Mouse (Mus musculus) lung, embryonic 15.5 days (tissue): ENCODE measurements around the gene Trpm8. TPM values are rescaled to one million over a fixed set of nuclear protein-coding genes. Genes with fewer than 3 reads are reported as not detected.

Source experiments
- ATAC-seq: fragments of 200-750 bp; cut with Nextera tagmentation; 2 replicates; pipeline ENCODE4 v1.8.0; 2017; ENCODE audit warnings: moderate number of reproducible peaks, borderline replicate concordance; ENCODE audit not compliant: low FRiP score, low TSS enrichment; ENCODE audit errors: extremely low read depth
- H3K27ac ChIP-seq: fragments of 300-500 bp; sonication (generic); 2 replicates; pipeline ENCODE4 v1.5.1; 2015; ENCODE audit warnings: moderate library complexity, mild to moderate bottlenecking, inconsistent platforms
- H3K27me3 ChIP-seq: fragments of 300-500 bp; sonication (generic); 2 replicates; pipeline ENCODE4 v1.6.1; 2015; ENCODE audit warnings: inconsistent platforms
- H3K36me3 ChIP-seq: fragments of 300-500 bp; sonication (generic); 2 replicates; pipeline ENCODE4 v1.6.1; 2015; ENCODE audit warnings: inconsistent platforms
- H3K4me1 ChIP-seq: fragments of 300-500 bp; sonication (generic); 2 replicates; pipeline ENCODE4 v1.6.1; 2015; ENCODE audit warnings: inconsistent platforms
- H3K4me2 ChIP-seq: fragments of 300-500 bp; sonication (generic); 2 replicates; pipeline ENCODE4 v1.6.1; 2015; ENCODE audit warnings: inconsistent platforms, mild to moderate bottlenecking, moderate library complexity
- H3K4me3 ChIP-seq: fragments of 300-500 bp; sonication (generic); 2 replicates; pipeline ENCODE4 v1.5.1; 2015; ENCODE audit warnings: mild to moderate bottlenecking, inconsistent platforms
- H3K9ac ChIP-seq: fragments of 300-500 bp; sonication (generic); 2 replicates; pipeline ENCODE4 v1.6.1; 2015; ENCODE audit warnings: inconsistent platforms
- H3K9me3 ChIP-seq: fragments of 300-500 bp; sonication (generic); 2 replicates; pipeline ENCODE4 v1.6.1; 2016; ENCODE audit warnings: inconsistent platforms
- WGBS: fragments of 180-500 bp; shearing (Covaris S2); methylation state at CpG from one replicate; pipeline ENCODE4 v1.1.7; 2015; 5-methylcytosine and 5-hydroxymethylcytosine counted together
- polyA plus RNA-seq: library from polyadenylated mRNA; unstranded; fragments of >200 nt; fragmentation: Nextera tagmentation; extraction: Ambion mirVana; gene quantifications from 2 replicates; pipeline ENCODE4 v1.2.1, GENCODE M21; 2015

Gene Trpm8
- 0.04 and 0.10 TPM in 2 replicates for polyA plus RNA-seq

DNA sequence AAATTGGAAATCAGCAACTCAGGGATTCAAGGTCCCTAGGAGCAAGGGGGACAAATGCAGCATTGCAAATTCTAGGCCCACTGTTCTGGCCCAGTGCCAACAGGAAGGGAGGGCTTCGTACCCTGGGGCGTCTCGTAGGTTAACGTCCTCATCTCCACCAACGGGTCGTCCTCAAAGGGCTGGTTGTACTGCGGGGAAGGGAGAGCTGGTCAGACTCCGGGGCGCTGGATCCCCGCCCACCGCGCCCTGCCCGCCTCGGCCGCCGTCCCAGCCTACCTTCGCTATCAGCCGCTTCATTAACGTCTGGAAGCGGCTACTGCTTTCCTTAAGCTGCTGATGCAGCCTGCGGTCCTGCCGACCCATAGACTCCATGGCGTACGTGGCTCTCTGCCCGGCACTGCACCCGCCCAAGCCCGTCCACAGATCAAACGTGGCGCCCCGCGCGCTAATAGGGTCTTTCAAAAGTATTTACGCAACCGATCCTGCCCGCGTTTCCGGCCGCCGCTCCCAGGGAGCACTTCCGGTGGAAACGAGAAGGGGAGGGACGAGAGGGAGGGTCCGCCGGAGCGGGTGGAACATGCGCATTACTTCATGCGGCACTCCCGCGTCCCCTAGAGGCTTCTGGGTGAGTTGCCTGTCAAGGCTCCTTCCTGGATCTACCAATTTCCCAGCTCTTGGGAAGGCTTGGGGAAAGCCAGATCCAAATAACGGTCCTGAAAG lies at the start of gene Trpm8, which contains the start of gene Hjurp:
TSS of gene Trpm8 (plus strand) at position 564 of the 720 bp plus-strand sequence.
TSS of gene Hjurp (minus strand) at position 536 of the 720 bp plus-strand sequence.
- Histone ChIP-seq H3K4me3 (peak within 1 kb of the TSS; percentile 47), H3K27me3 (no peaks in the 10 kb centered on the region), H3K9ac (peak within 1 kb of the TSS; percentile 70), H3K9me3 (no peaks in the 10 kb centered on the region; the same call in 1 of the 2 replicates), H3K27ac (peak within 1 kb of the TSS; percentile 83), H3K36me3 (peaks cover 35% of the 10 kb centered on the region), H3K4me1 (peaks cover 23% of the 10 kb centered on the region), H3K4me2 (peak within 1 kb of the TSS; percentile 57)
- under 1% methylated on average over 50 of the region's 50 CpGs for WGBS
- peak; percentile 96 for ATAC-seq

DNA sequence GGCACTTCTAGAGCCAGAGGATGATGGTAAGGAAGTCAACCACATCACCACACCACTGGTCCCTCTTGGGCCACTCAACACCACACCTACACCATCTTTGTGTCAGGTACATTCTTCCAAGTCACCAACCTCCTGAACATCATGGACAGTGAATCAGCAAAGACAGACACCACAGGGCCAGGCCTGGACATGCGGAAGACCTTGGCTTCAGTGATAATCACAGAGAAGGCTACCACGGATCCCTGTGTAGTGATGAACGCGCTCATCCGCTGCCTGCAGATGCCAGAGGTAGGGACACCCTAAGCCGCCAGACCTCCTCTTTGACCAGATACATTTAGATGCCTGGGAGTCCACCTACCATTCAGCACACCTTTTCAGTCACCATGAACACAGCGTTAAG lies 49.3 kb upstream of the Trpm8 start:
- no peak overlapping the region for H3K4me2 ChIP-seq
- no peaks in the 10 kb centered on the region for H3K4me1 ChIP-seq
- H3K4me3 ChIP-seq: no peak overlapping the region
- no peaks in the 10 kb centered on the region for H3K27me3 ChIP-seq
- ATAC-seq: 0 out of 2 replicates have a peak, but pooled peaks have one; percentile 4
- 69% methylated on average over 7 of the region's 7 CpGs for WGBS
- H3K9ac ChIP-seq: no peak overlapping the region
- H3K9me3 ChIP-seq: peaks cover 33% of the 10 kb centered on the region; the same call in 1 of the 2 replicates
- H3K36me3 ChIP-seq: no peaks in the 10 kb centered on the region
- no peak overlapping the region for H3K27ac ChIP-seq

DNA sequence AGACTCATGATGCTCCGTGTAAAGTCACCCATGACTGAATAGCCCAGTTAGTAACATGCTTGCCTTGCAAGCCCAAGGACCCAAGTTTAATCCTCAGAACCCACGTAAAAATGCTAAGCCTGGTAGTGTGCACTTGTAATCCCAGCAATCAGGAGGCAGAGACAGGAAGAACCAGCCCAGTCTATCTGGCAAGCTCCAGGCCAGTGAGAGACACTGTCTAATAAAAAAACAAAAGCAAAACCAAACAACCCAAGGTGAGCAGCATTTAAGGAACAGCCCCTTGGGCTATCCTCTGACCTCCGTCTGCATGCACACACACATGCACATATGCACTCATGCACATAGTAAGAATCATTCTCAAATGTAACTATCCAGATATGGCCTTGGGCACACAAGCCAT lies 47.9 kb upstream of the Trpm8 start:
- Histone ChIP-seq H3K4me2 (no peak overlapping the region), H3K27ac (no peak overlapping the region), H3K9me3 (peaks cover 39% of the 10 kb centered on the region; the same call in 1 of the 2 replicates), H3K36me3 (no peaks in the 10 kb centered on the region), H3K4me1 (no peaks in the 10 kb centered on the region), H3K27me3 (no peaks in the 10 kb centered on the region), H3K9ac (no peak overlapping the region), H3K4me3 (no peak overlapping the region)
- WGBS: 74% methylated on average over 3 of the region's 3 CpGs
- ATAC-seq: no peak

DNA sequence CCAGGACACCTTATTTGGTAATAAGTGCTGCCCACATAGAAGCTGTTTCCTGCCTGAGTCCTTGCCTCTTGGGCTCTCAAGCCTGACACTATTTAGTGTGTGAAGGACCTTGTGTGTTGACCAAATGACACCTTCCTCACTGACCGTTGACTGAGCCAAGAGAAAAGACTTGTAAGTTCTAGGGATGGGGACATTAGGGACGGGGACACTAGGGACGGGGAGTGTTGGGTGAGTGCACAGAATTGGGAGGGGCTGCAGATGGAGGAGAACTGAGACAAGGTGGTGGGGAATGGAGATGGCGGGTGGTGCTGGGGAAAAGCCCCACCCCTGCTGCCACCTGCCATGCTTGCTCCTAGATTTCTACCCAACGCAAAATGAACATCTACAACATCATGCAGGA lies 47.5 kb upstream of the Trpm8 start:
- H3K27ac ChIP-seq: no peak overlapping the region
- H3K9me3 ChIP-seq: peaks cover 41% of the 10 kb centered on the region; the same call in 1 of the 2 replicates
- no peaks in the 10 kb centered on the region for H3K4me1 ChIP-seq
- no peak overlapping the region for H3K4me2 ChIP-seq
- H3K27me3 ChIP-seq: no peaks in the 10 kb centered on the region
- H3K9ac ChIP-seq: no peak overlapping the region
- ATAC-seq: no peak
- H3K36me3 ChIP-seq: no peaks in the 10 kb centered on the region
- 77% methylated on average over 5 of the region's 5 CpGs for WGBS
- H3K4me3 ChIP-seq: no peak overlapping the region

DNA sequence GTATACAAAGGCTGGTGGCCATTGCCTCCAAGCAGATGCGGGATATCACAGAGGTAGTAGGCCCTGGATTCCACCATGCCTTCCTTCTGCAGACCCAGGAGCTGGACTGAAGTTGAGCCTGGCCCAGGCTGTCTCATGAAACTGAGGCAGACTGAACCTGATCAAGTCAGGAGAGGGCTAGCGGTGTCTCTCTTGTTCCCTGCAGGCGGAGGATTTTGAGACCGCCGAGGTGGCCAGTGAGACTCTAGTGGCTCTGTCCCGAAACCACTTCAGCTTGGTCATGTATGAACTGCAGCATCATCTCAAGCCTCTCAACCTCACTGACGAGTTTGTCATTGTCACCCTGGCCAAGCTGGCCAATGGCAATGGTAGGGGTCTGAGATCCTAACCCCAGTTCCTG lies 47.0 kb upstream of the Trpm8 start:
- Histone ChIP-seq H3K4me3 (no peak overlapping the region), H3K27me3 (no peaks in the 10 kb centered on the region), H3K4me1 (no peaks in the 10 kb centered on the region), H3K36me3 (no peaks in the 10 kb centered on the region), H3K9ac (no peak overlapping the region), H3K27ac (no peak overlapping the region), H3K4me2 (no peak overlapping the region), H3K9me3 (peaks cover 43% of the 10 kb centered on the region; the same call in 1 of the 2 replicates)
- no peak for ATAC-seq
- WGBS: 68% methylated on average over 7 of the region's 7 CpGs

GRCm38 (mm10) chr1:88230981-88231802 lies 46.3 kb upstream of the Trpm8 start:
- no peaks in the 10 kb centered on the region for H3K4me1 ChIP-seq
- H3K9me3 ChIP-seq: peaks cover 42% of the 10 kb centered on the region; the same call in 1 of the 2 replicates
- no peaks in the 10 kb centered on the region for H3K36me3 ChIP-seq
- no peak for ATAC-seq
- H3K27me3 ChIP-seq: no peaks in the 10 kb centered on the region
- no peak overlapping the region for H3K4me2 ChIP-seq
- no peak overlapping the region for H3K4me3 ChIP-seq
- no peak overlapping the region for H3K27ac ChIP-seq
- WGBS: 70% methylated on average over 6 of the region's 6 CpGs
- no peak overlapping the region for H3K9ac ChIP-seq

- no peak overlapping the region for H3K9ac ChIP-seq
- H3K27me3 ChIP-seq: no peaks in the 10 kb centered on the region
- no peak for ATAC-seq
- no peaks in the 10 kb centered on the region for H3K36me3 ChIP-seq
- H3K4me1 ChIP-seq: no peaks in the 10 kb centered on the region
- H3K27ac ChIP-seq: no peak overlapping the region
- H3K9me3 ChIP-seq: peaks cover 34% of the 10 kb centered on the region; the same call in 1 of the 2 replicates
- H3K4me3 ChIP-seq: no peak overlapping the region
- 64% methylated on average over 7 of the region's 7 CpGs for WGBS
- H3K4me2 ChIP-seq: no peak overlapping the region
Measured at GRCm38 (mm10) chr1:88231803-88232499, 45.5 kb upstream of the Trpm8 start.

- no peak for ATAC-seq
- Histone ChIP-seq H3K36me3 (no peaks in the 10 kb centered on the region), H3K4me3 (no peak overlapping the region), H3K27me3 (no peaks in the 10 kb centered on the region), H3K9me3 (peaks cover 27% of the 10 kb centered on the region; the same call in 1 of the 2 replicates), H3K27ac (no peak overlapping the region), H3K4me1 (no peaks in the 10 kb centered on the region), H3K9ac (no peak overlapping the region), H3K4me2 (no peak overlapping the region)
- WGBS: 50% methylated on average over 3 of the region's 3 CpGs
Measured at GRCm38 (mm10) chr1:88232664-88233380, 44.6 kb upstream of the Trpm8 start.

DNA sequence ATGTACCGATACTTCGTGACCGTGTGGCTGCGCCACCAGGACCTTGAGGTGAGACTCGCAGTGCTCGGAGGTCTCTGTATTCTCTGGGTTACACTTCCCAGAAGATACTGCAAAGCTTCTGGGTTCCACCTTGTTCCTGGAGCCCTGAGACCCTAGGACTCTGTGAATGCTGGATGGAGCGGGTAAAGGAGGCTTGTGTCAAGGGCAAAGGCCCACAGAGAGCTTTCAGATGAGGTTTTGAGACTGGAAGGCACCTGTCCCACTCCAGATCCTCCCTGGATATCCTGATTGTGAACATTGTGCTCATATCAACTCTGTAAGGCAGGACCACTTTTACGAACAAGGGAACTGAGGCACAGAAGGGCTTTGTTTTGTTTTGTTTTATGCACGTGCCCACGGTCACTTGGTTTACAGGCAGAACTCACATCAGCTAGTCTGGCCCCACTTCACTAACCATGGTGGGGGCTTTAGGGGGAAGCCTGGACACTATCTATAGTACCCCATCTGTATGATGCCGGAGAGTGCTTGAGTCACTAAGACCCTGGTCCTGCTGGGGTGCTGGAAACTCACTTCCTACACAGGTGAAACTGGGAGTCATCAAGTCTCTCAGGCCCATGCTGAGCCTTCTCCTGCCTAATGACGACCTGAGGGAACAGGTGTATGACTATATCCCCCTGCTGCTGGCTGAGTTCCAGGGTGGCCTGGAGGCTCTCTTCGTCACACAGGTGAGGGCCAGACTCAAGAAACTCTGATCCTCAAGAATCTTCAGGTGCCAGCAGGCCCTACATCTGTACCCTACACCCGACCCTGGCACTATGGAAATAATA lies 43.8 kb upstream of the Trpm8 start:
- H3K9me3 ChIP-seq: peaks cover 30% of the 10 kb centered on the region; the same call in 1 of the 2 replicates
- ATAC-seq: no peak
- H3K27ac ChIP-seq: no peak overlapping the region
- H3K36me3 ChIP-seq: no peaks in the 10 kb centered on the region
- 64% methylated on average over 14 of the region's 14 CpGs for WGBS
- no peak overlapping the region for H3K9ac ChIP-seq
- no peaks in the 10 kb centered on the region for H3K4me1 ChIP-seq
- H3K27me3 ChIP-seq: no peaks in the 10 kb centered on the region
- H3K4me3 ChIP-seq: no peak overlapping the region
- no peak overlapping the region for H3K4me2 ChIP-seq

DNA sequence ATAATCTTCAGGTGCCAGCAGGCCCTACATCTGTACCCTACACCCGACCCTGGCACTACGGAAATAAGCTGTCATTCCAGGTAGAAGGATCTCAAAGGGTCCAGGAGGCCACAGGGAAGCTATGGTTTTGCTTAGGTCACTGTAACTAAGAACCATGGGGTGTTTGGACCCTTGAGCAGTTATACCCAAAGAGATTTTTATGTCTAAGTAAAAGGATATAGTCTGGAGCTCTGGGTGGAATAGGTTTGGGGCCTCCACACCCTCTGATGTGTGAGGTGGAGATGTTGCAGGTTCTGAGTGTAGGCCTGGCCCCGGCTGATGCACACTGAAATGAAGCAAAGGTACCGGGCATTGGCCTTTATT lies 43.2 kb upstream of the Trpm8 start:
- H3K27ac ChIP-seq: no peak overlapping the region
- no peaks in the 10 kb centered on the region for H3K27me3 ChIP-seq
- H3K9me3 ChIP-seq: peaks cover 35% of the 10 kb centered on the region; the same call in 1 of the 2 replicates
- H3K4me1 ChIP-seq: no peaks in the 10 kb centered on the region
- no peaks in the 10 kb centered on the region for H3K36me3 ChIP-seq
- H3K4me3 ChIP-seq: no peak overlapping the region
- no peak overlapping the region for H3K4me2 ChIP-seq
- no peak for ATAC-seq
- 62% methylated on average over 4 of the region's 4 CpGs for WGBS
- H3K9ac ChIP-seq: no peak overlapping the region
